In genomic region chr13:48572127-48572526, GRCm38 (mm10) we compare ENCODE assay signal across 10 mouse cellular contexts. TPM values are rescaled to one million over a fixed set of nuclear protein-coding genes. Genes with fewer than 3 reads are reported as not detected.
A peak's percentile ranks its signal among the peaks of the same experiment; 100 is the strongest.
DNase-seq lines count a peak whose midpoint lies in the region; ATAC-seq and TF ChIP-seq lines count a peak whose summit lies in the region.
"Had no signal": no experiment of that assay in that cellular context is flagged by ENCODE, and none has a peak within 500 bp of the region (broad histone marks: within the 10 kb centered on the region; RNA-seq: fewer than 3 reads in every experiment).

No protein-coding gene starts in this region.

- peak; percentile 79 for DNase-seq in kidney, adult 2 months
- peak; percentile 83 for DNase-seq in CD4-positive, CD25-positive, alpha-beta regulatory T cell, adult 2 months (ENCODE audit: low read depth, low spot score)
- DNase-seq in ZHBTc4 (ENCODE audit: low read depth, low spot score): peak; percentile 43
- DNase-seq in embryo, embryonic 11 days: peak; percentile 46
- DNase-seq in kidney, postnatal 25 days: peak; percentile 62 to 69

- H3K36me3 ChIP-seq in kidney, adult 2 months (ENCODE audit: control insufficient read depth, insufficient read depth, low read length): no peaks in the 10 kb centered on the region
- no peaks in the 10 kb centered on the region for H3K36me3 ChIP-seq in kidney, embryonic 14.5 days (ENCODE audit: control insufficient read depth, insufficient read depth, low read length)

- H3K27me3 ChIP-seq in kidney, adult 2 months (replicated peaks; ENCODE audit: control insufficient read depth, insufficient read depth, low read length): no peaks in the 10 kb centered on the region
- no peaks in the 10 kb centered on the region for H3K27me3 ChIP-seq in kidney, embryonic 14.5 days (ENCODE audit: control insufficient read depth, insufficient read depth, low read length)
- H3K27me3 ChIP-seq: embryonic facial prominence, embryonic 13.5 days; limb, embryonic 12.5 days had no signal

- no peak for TF ChIP-seq POLR2A in kidney, adult 2 months (IDR thresholded peaks at IDR 0.05; ENCODE audit: low read depth, low read length)

- no peak overlapping the region for H3K4me3 ChIP-seq in kidney, adult 2 months (ENCODE audit: insufficient read depth, low read depth, low read length)
- H3K4me3 ChIP-seq in kidney, embryonic 14.5 days (ENCODE audit: low read length): no peak overlapping the region
- H3K4me3 ChIP-seq: embryonic facial prominence, embryonic 13.5 days; limb, embryonic 12.5 days had no signal

- H3K9me3 ChIP-seq in kidney, embryonic 14.5 days (ENCODE audit: control insufficient read depth, low read length): no peaks in the 10 kb centered on the region
- H3K9me3 ChIP-seq: embryonic facial prominence, embryonic 13.5 days; limb, embryonic 12.5 days had no signal

- 36% methylated on average over 1 of the region's 1 CpGs for WGBS in kidney, adult 2 months
- 64% methylated on average over 1 of the region's 1 CpGs for WGBS in kidney, embryonic 14.5 days

- peak; percentile 90 for TF ChIP-seq CTCF in kidney, adult 2 months (conservative IDR thresholded peaks at IDR 0.05; ENCODE audit: insufficient read depth, insufficient read length, low read depth, low read length)

- H3K27ac ChIP-seq in kidney, adult 2 months (ENCODE audit: insufficient read depth, low read depth, low read length): no peak overlapping the region
- H3K27ac ChIP-seq in kidney, embryonic 14.5 days (ENCODE audit: low read depth, low read length): no peak overlapping the region
- H3K27ac ChIP-seq: embryonic facial prominence, embryonic 13.5 days; limb, embryonic 12.5 days had no signal

- no peak overlapping the region for H3K9ac ChIP-seq in kidney, embryonic 14.5 days (ENCODE audit: low read depth, low read length)
- H3K9ac ChIP-seq: embryonic facial prominence, embryonic 13.5 days; limb, embryonic 12.5 days had no signal

- no peak for ATAC-seq in kidney, embryonic 14.5 days (ENCODE audit: low FRiP score, low TSS enrichment)
- peak; percentile 81; the same call in 1 of the 2 replicates for ATAC-seq in neutrophil, adult 5-6 weeks (ENCODE audit: extremely low read depth, insufficient number of reproducible peaks, low FRiP score, poor library complexity, severe bottlenecking)
- no peak for ATAC-seq in frontal cortex, adult (ENCODE audit: low TSS enrichment)

- H3K4me1 ChIP-seq in kidney, adult 2 months (ENCODE audit: control insufficient read depth, insufficient read depth, low read length): peaks cover 13% of the 10 kb centered on the region
- H3K4me1 ChIP-seq in kidney, embryonic 14.5 days (ENCODE audit: control insufficient read depth, insufficient read depth, low read length): peaks cover 15% of the 10 kb centered on the region

- no peak overlapping the region for H3K4me2 ChIP-seq in kidney, embryonic 14.5 days (replicated peaks; ENCODE audit: low read depth, low read length)
- H3K4me2 ChIP-seq: embryonic facial prominence, embryonic 13.5 days; limb, embryonic 12.5 days had no signal

RNA-seq across cellular contexts. Expression of gene Ptpdc1, which starts 53.3 kb away (rescaled TPM):
- 7.7 and 8.5 TPM in 2 replicates for polyA plus RNA-seq in kidney, adult 2 months (2012; rRNA removed)
- 6.5 and 15.0 TPM in 2 replicates for polyA plus RNA-seq in kidney, embryonic 14.5 days (2014; fragmentation: Nextera tagmentation; extraction: Ambion mirVana)
- 2.2 and 2.9 TPM in 2 replicates for total RNA-seq in neutrophil, adult 5-6 weeks (2017)

RNA-seq across cellular contexts. Expression of gene A830005F24Rik, which starts 58.8 kb away (rescaled TPM):
- not detected in 2 replicates for polyA plus RNA-seq in kidney, adult 2 months (2012; rRNA removed)
- polyA plus RNA-seq in kidney, embryonic 14.5 days (2014; fragmentation: Nextera tagmentation; extraction: Ambion mirVana): 2.0 and 2.1 TPM in 2 replicates
- total RNA-seq in neutrophil, adult 5-6 weeks (2017): 0.93 TPM in 1 of 2 replicates, not detected in the other

RNA-seq across cellular contexts. Expression of gene Zfp169, which starts 58.9 kb away (rescaled TPM):
- polyA plus RNA-seq in kidney, adult 2 months (2012; rRNA removed): 5.3 and 5.9 TPM in 2 replicates
- 2.3 and 4.0 TPM in 2 replicates for polyA plus RNA-seq in kidney, embryonic 14.5 days (2014; fragmentation: Nextera tagmentation; extraction: Ambion mirVana)
- 26.3 and 27.5 TPM in 2 replicates for total RNA-seq in neutrophil, adult 5-6 weeks (2017)
